Mouse (Mus musculus): Measurements from ENCODE around the gene Pcdh7. TPM values are rescaled to one million over a fixed set of nuclear protein-coding genes. Genes with fewer than 3 reads are reported as not detected.
A peak's percentile ranks its signal among the peaks of the same experiment; 100 is the strongest.

Gene Pcdh7
- polyA plus RNA-seq, 2 experiments = 12.5 to 13.7 TPM

DNA sequence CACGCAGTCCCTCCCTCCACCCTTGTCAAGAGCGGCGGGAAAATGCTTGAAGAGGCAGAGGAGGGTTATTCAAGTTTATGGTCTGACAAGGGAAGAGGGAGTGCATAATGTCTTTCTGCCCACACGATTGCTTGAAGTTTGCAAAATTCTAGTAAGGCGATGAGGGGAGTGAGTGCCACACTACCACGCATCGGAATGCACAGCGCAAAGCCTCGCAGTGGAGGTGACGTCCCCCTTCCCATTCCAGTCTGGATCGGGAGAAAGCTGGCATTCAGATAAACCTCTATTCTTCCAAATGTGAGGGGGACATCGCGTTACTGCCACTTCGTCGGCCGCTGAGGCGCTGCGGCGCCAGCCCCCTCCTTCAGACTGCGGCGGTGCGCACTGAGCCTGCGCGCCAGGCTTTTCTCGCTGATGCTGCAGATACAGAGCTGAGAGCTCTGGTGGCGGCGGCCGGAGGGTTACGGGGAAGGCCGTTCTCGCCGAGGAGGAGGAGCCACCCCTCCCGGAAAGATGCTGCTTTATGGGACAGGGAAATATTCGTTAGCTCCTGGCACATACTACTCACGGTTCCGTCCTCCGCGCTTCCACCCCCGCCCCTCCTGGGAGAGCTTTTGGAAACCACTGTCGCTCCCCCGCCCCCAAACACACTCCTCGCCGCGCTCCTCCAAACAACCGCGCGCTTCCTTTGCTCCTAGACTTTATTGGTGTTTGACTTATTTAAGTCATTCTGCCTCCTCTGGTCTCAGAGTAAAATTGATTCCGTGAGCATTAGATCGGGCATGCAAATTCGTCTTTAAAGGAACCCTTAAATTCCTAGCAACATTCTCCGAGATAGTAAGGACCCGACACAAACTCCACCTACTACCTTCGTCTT, 2.0 kb upstream of the Pcdh7 start:
- Histone ChIP-seq H3K4me2 (replicated peaks; ENCODE audit: low read depth, low read length, severe bottlenecking) (peak overlapping the region; percentile 94), H3K4me1 (ENCODE audit: control insufficient read depth, insufficient read depth, low read length) (peaks cover 7% of the 10 kb centered on the region; the same call in 1 of the 2 replicates), H3K27me3 (ENCODE audit: control insufficient read depth, insufficient read depth, low read length) (peaks cover 6% of the 10 kb centered on the region; the same call in 1 of the 2 replicates), H3K9ac (ENCODE audit: low read depth, low read length, severe bottlenecking) (peak overlapping the region; percentile 68), H3K4me3 (replicated peaks; ENCODE audit: low read length) (peak overlapping the region; percentile 68), H3K9me3 (ENCODE audit: control insufficient read depth, low read length) (no peaks in the 10 kb centered on the region), H3K27ac (replicated peaks; ENCODE audit: low read depth, low read length) (peak overlapping the region; percentile 86), H3K36me3 (ENCODE audit: control insufficient read depth, insufficient read depth, low read length) (no peaks in the 10 kb centered on the region)
- ATAC-seq (ENCODE audit: low FRiP score, low read depth) (peak; percentile 69), DNase-seq (ENCODE audit: low spot score) (peak; percentile 82)
- WGBS = under 1% methylated on average over 53 of the region's 53 CpGs
- peak; percentile 46; the same call in 1 of the 2 replicates for TF ChIP-seq POLR2A (IDR thresholded peaks at IDR 0.05; ENCODE audit: borderline replicate concordance, extremely low read depth, insufficient read depth, insufficient read length)

DNA sequence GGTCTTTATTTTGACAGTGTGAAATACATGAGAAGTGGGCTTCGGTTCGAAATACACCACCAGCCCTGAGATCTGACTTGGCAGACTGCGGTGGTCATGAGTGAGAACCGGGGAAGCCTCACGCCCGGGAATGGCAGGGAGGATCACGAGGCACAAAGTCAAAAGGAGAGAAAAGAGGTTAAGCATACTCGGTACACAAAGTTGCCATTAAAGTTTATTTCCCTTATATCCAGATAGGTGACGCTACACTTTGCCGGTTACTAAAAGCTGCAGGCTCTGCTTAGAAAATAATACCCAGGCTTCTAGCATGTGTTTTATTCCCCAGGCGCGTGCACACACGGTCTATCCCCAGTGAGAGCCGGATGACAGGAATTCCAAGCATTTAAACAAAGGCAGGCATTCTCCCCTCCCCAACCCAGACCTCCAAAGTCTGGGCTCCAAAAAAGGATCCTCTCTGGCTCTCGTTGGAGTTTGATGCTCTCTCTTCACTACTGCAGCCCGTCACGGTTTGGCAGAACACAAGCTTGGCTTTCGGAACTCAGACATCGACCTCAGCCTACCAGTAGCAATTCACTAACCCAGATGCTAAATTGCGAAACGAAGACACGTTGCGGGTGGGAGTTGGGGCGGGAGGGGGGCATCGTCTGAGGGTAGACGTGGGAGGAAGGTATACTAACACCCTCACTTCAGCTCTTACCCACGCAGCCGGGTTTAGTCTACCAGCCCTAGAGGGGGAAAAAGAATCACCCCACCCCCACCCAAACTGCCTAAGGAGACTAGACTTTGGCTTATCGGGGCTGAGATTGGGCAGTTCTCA, 1.1 kb upstream of the Pcdh7 start:
- peak overlapping the region; percentile 86 for H3K27ac ChIP-seq (replicated peaks; ENCODE audit: low read depth, low read length)
- H3K4me1 ChIP-seq (ENCODE audit: control insufficient read depth, insufficient read depth, low read length) = peaks cover 11% of the 10 kb centered on the region; the same call in 1 of the 2 replicates
- WGBS = under 1% methylated on average over 29 of the region's 29 CpGs
- H3K9ac ChIP-seq (ENCODE audit: low read depth, low read length, severe bottlenecking) = peak overlapping the region; percentile 68
- no peaks in the 10 kb centered on the region for H3K36me3 ChIP-seq (ENCODE audit: control insufficient read depth, insufficient read depth, low read length)
- peak overlapping the region; percentile 94 for H3K4me2 ChIP-seq (replicated peaks; ENCODE audit: low read depth, low read length, severe bottlenecking)
- ATAC-seq (ENCODE audit: low FRiP score, low read depth) (peak; percentile 14; the same call in 1 of the 2 replicates), DNase-seq (ENCODE audit: low spot score) (peak; percentile 79)
- H3K4me3 ChIP-seq (replicated peaks; ENCODE audit: low read length) = peak overlapping the region; percentile 68
- H3K9me3 ChIP-seq (ENCODE audit: control insufficient read depth, low read length) = no peaks in the 10 kb centered on the region
- H3K27me3 ChIP-seq (ENCODE audit: control insufficient read depth, insufficient read depth, low read length) = peaks cover 6% of the 10 kb centered on the region; the same call in 1 of the 2 replicates
- peak; percentile 21; the same call in 1 of the 2 replicates for TF ChIP-seq POLR2A (IDR thresholded peaks at IDR 0.05; ENCODE audit: borderline replicate concordance, extremely low read depth, insufficient read depth, insufficient read length)

DNA sequence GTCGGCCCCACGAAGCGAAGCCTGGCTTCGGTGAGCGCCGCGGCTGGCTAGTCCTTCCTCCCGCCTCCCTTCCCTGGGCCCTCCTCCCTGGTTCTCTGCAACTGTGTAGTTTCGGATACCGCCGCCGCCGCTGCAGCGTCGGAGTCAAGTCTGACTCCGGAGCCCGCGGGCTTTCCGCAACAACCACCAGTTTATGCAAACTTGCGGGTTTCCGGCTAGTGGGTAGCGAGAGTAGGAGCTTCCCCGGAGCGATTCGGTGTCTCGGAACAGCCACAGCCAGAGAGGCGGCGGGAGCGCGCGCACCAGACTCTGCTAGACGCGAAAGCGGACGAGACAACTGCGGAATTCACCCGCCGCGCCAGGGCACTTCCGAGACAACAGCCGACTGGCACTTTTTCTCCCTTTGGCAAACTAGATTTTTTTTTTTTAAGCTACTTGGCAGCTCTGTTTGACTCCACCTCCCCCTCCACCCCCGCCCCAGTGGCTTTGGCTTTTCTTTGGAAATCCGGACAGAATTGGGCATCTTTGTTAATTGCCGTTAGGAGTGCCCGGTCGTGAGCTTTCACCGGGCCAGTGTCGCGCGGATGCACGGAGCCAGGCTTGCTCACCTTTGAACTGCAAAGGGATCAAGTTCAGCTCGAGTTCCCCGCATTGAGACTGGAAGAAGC, 395 bp upstream of the Pcdh7 start:
- peak; percentile 72 for DNase-seq (ENCODE audit: low spot score)
- peak; percentile 21; the same call in 1 of the 2 replicates for ATAC-seq (ENCODE audit: low FRiP score, low read depth)
- Histone ChIP-seq H3K4me3 (replicated peaks; ENCODE audit: low read length) (peak overlapping the region; percentile 68), H3K4me1 (ENCODE audit: control insufficient read depth, insufficient read depth, low read length) (peaks cover 17% of the 10 kb centered on the region), H3K4me2 (replicated peaks; ENCODE audit: low read depth, low read length, severe bottlenecking) (peak overlapping the region; percentile 94), H3K9ac (ENCODE audit: low read depth, low read length, severe bottlenecking) (peak overlapping the region; percentile 68), H3K27me3 (ENCODE audit: control insufficient read depth, insufficient read depth, low read length) (peaks cover 6% of the 10 kb centered on the region; the same call in 1 of the 2 replicates), H3K36me3 (ENCODE audit: control insufficient read depth, insufficient read depth, low read length) (no peaks in the 10 kb centered on the region), H3K9me3 (ENCODE audit: control insufficient read depth, low read length) (no peaks in the 10 kb centered on the region), H3K27ac (replicated peaks; ENCODE audit: low read depth, low read length) (peak overlapping the region; percentile 86)
- under 1% methylated on average over 45 of the region's 53 CpGs for WGBS
- TF ChIP-seq POLR2A (IDR thresholded peaks at IDR 0.05; ENCODE audit: borderline replicate concordance, extremely low read depth, insufficient read depth, insufficient read length) = no peak

DNA sequence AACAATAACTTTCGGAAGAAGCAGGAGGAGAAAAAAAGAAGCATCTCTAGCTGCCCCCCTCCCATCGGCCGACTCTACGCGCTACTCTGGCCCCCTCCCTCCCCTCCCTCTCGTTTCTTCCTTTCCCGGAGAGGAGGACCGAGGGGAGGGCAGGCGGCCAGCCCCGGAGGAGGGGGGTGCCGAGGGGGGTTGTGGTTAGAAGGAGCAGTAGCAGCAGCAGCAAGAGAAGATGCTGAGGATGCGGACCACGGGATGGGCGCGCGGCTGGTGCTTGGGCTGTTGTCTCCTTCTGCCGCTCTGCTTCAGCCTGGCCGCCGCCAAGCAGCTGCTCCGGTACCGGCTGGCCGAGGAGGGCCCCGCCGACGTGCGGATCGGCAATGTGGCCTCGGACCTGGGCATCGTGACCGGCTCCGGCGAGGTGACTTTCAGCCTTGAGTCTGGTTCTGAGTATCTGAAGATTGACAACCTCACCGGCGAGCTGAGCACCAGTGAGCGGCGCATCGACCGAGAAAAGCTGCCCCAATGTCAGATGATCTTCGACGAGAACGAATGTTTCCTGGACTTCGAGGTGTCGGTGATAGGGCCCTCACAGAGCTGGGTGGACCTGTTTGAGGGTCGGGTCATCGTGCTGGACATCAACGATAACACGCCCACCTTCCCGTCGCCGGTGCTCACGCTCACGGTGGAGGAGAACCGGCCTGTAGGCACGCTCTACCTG, 1.3 kb downstream of the Pcdh7 start:
- H3K9me3 ChIP-seq (ENCODE audit: control insufficient read depth, low read length) = no peaks in the 10 kb centered on the region
- peak overlapping the region; percentile 68 for H3K4me3 ChIP-seq (replicated peaks; ENCODE audit: low read length)
- H3K9ac ChIP-seq (ENCODE audit: low read depth, low read length, severe bottlenecking) = peak overlapping the region; percentile 68
- peaks cover 6% of the 10 kb centered on the region; the same call in 1 of the 2 replicates for H3K27me3 ChIP-seq (ENCODE audit: control insufficient read depth, insufficient read depth, low read length)
- no peaks in the 10 kb centered on the region for H3K36me3 ChIP-seq (ENCODE audit: control insufficient read depth, insufficient read depth, low read length)
- TF ChIP-seq POLR2A (IDR thresholded peaks at IDR 0.05; ENCODE audit: borderline replicate concordance, extremely low read depth, insufficient read depth, insufficient read length) = no peak
- H3K4me2 ChIP-seq (replicated peaks; ENCODE audit: low read depth, low read length, severe bottlenecking) = peak overlapping the region; percentile 94
- peaks cover 17% of the 10 kb centered on the region for H3K4me1 ChIP-seq (ENCODE audit: control insufficient read depth, insufficient read depth, low read length)
- H3K27ac ChIP-seq (replicated peaks; ENCODE audit: low read depth, low read length) = no peak overlapping the region
- ATAC-seq (ENCODE audit: low FRiP score, low read depth) = no peak
- under 1% methylated on average over 33 of the region's 54 CpGs for WGBS
- peak; percentile 25 for DNase-seq (ENCODE audit: low spot score)

All from limb, embryonic 14.5 days (tissue).